Mouse (Mus musculus): ENCODE data around the gene Ahcyl2. TPM values are rescaled to one million over a fixed set of nuclear protein-coding genes. Genes with fewer than 3 reads are reported as not detected.

Ahcyl2 gene
- polyA plus RNA-seq, 1 experiment from 2014 or later = 18.0 TPM

DNA sequence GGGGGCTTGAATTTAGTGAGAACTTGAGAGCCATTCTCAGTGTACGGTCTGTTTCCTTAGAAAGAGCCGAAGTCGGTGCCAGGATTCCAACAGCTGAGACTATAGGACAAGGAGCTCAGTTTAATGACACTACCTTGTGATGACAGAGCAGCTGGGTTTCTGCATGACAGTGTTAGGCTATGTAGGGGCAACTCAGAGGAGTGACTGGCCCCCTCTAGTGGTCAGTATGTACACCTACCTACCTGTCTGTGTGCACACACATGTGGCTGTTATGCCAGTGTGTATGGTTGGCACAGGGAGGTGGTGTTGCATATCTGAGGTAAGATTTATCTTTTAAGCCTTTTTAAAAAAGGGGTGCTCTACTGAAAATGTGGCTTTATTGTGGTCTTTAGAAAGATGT is 92.4 kb downstream of the Ahcyl2 start:
- no peaks in the 10 kb centered on the region for H3K27me3 ChIP-seq (ENCODE audit: control insufficient read depth, insufficient read depth, low read length)
- DNase-seq (peak; percentile 31), ATAC-seq (ENCODE audit: low FRiP score, low TSS enrichment) (no peak)
- 92% methylated on average over 3 of the region's 3 CpGs for WGBS
- H3K27ac ChIP-seq (replicated peaks; ENCODE audit: low read depth, low read length) = no peak overlapping the region
- no peak overlapping the region for H3K9ac ChIP-seq (replicated peaks; ENCODE audit: low read length)
- H3K9me3 ChIP-seq (ENCODE audit: control insufficient read depth, low read length) = no peaks in the 10 kb centered on the region
- no peaks in the 10 kb centered on the region for H3K4me1 ChIP-seq (ENCODE audit: control insufficient read depth, insufficient read depth, low read length)
- no peak overlapping the region for H3K4me3 ChIP-seq (replicated peaks; ENCODE audit: low read depth, low read length)
- H3K4me2 ChIP-seq (ENCODE audit: low read length) = no peak overlapping the region
- H3K36me3 ChIP-seq (ENCODE audit: control insufficient read depth, insufficient read depth, low read length) = no peaks in the 10 kb centered on the region

DNA sequence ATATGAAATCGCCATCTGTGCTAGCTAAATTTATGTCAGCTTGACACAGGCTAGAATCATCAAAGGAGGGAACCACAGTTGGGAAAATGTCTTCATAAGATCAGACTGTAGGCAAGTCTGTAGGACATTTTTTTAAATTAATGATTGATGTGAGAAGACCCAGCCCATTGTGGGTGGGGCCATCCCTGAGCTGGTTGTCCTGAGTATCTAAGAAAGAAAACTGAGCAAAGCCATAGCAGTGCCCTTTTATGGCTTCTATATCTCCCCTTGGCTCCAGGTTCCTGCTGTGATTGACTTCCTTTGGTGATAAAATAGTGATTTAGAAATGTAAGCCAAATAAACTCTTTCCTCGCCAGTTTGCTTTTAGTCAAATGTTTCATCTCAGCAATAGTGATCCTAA is 97.1 kb downstream of the Ahcyl2 start:
- Histone ChIP-seq H3K4me2 (ENCODE audit: low read length) (no peak overlapping the region), H3K4me1 (ENCODE audit: control insufficient read depth, insufficient read depth, low read length) (no peaks in the 10 kb centered on the region), H3K27me3 (ENCODE audit: control insufficient read depth, insufficient read depth, low read length) (no peaks in the 10 kb centered on the region), H3K9ac (replicated peaks; ENCODE audit: low read length) (no peak overlapping the region), H3K9me3 (ENCODE audit: control insufficient read depth, low read length) (no peaks in the 10 kb centered on the region), H3K27ac (replicated peaks; ENCODE audit: low read depth, low read length) (no peak overlapping the region), H3K4me3 (replicated peaks; ENCODE audit: low read depth, low read length) (no peak overlapping the region), H3K36me3 (ENCODE audit: control insufficient read depth, insufficient read depth, low read length) (no peaks in the 10 kb centered on the region)
- no peak for ATAC-seq (ENCODE audit: low FRiP score, low TSS enrichment)
- WGBS = 93% methylated on average over 2 of the region's 2 CpGs
- no peak for DNase-seq

GRCm38 (mm10) chr6:29866935-29867724 is 99.3 kb downstream of the Ahcyl2 start:
- Histone ChIP-seq H3K4me3 (replicated peaks; ENCODE audit: low read depth, low read length) (no peak overlapping the region), H3K9ac (replicated peaks; ENCODE audit: low read length) (no peak overlapping the region), H3K27ac (replicated peaks; ENCODE audit: low read depth, low read length) (no peak overlapping the region), H3K4me2 (ENCODE audit: low read length) (no peak overlapping the region), H3K9me3 (ENCODE audit: control insufficient read depth, low read length) (no peaks in the 10 kb centered on the region), H3K4me1 (ENCODE audit: control insufficient read depth, insufficient read depth, low read length) (no peaks in the 10 kb centered on the region), H3K36me3 (ENCODE audit: control insufficient read depth, insufficient read depth, low read length) (0 out of 2 replicates have a peak, but pooled peaks cover 7% of the 10 kb centered on the region), H3K27me3 (ENCODE audit: control insufficient read depth, insufficient read depth, low read length) (no peaks in the 10 kb centered on the region)
- DNase-seq (no peak), ATAC-seq (ENCODE audit: low FRiP score, low TSS enrichment) (no peak)
- WGBS = 72% methylated on average over 9 of the region's 9 CpGs

DNA sequence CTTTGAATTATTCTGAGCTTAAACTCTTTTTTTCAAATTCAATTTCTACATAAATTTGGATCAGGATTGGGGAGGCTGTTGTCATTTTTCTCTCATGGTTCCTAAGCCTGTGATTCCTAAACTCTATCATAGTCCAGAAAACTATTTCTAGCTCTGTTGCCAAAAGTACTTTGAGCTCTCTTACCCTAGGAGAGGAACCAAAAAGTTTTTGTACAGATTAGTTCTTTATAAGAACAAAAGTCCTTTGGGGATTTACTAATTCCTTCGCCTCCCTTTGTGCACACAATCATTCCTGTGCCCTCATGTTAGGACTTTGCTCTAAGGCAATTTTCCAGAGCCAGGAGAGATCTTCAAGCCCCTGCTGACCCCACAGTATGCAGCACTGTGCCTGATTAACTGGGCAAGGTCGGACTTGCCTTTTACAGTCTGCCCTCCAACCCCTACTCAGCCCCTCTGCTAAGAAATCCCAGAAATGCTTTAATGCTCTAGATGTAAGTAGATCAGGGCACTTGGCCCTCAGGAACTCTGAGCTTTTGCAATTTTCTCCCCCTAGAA is 100.6 kb downstream of the Ahcyl2 start:
- no peak for DNase-seq
- WGBS = 66% methylated on average over 2 of the region's 2 CpGs
- no peaks in the 10 kb centered on the region for H3K4me1 ChIP-seq (ENCODE audit: control insufficient read depth, insufficient read depth, low read length)
- no peak overlapping the region for H3K4me3 ChIP-seq (replicated peaks; ENCODE audit: low read depth, low read length)
- H3K9me3 ChIP-seq (ENCODE audit: control insufficient read depth, low read length) = no peaks in the 10 kb centered on the region
- H3K27me3 ChIP-seq (ENCODE audit: control insufficient read depth, insufficient read depth, low read length) = no peaks in the 10 kb centered on the region
- H3K4me2 ChIP-seq (ENCODE audit: low read length) = no peak overlapping the region
- no peak overlapping the region for H3K27ac ChIP-seq (replicated peaks; ENCODE audit: low read depth, low read length)
- 0 out of 2 replicates have a peak, but pooled peaks cover 7% of the 10 kb centered on the region for H3K36me3 ChIP-seq (ENCODE audit: control insufficient read depth, insufficient read depth, low read length)
- no peak for ATAC-seq (ENCODE audit: low FRiP score, low TSS enrichment)
- no peak overlapping the region for H3K9ac ChIP-seq (replicated peaks; ENCODE audit: low read length)

DNA sequence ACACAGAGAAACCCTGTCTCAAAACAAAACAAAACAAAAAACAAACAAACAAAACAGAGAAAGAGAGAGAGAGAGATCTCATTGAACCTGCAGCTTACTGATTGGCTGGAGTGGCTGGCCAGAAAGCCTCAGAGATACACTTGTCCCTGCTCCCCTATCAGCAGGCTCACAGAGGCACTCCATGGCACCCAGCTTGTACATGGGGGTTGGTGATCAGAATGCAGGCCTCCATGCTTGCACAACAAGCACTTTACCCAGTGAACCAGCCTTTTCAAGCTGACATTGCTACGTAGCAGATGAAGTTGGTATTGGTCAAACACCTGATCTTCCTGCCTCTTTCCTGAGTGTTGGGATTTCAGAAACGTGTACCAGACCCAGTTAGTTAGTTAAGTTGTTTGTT is 105.8 kb downstream of the Ahcyl2 start:
- H3K9me3 ChIP-seq (ENCODE audit: control insufficient read depth, low read length) = no peaks in the 10 kb centered on the region
- no peak overlapping the region for H3K4me2 ChIP-seq (ENCODE audit: low read length)
- no peak overlapping the region for H3K4me3 ChIP-seq (replicated peaks; ENCODE audit: low read depth, low read length)
- ATAC-seq (ENCODE audit: low FRiP score, low TSS enrichment) (no peak), DNase-seq (no peak)
- no peak overlapping the region for H3K27ac ChIP-seq (replicated peaks; ENCODE audit: low read depth, low read length)
- H3K4me1 ChIP-seq (ENCODE audit: control insufficient read depth, insufficient read depth, low read length) = no peaks in the 10 kb centered on the region
- no peaks in the 10 kb centered on the region for H3K27me3 ChIP-seq (ENCODE audit: control insufficient read depth, insufficient read depth, low read length)
- no peak overlapping the region for H3K9ac ChIP-seq (replicated peaks; ENCODE audit: low read length)
- peaks cover 11% of the 10 kb centered on the region; the same call in 1 of the 2 replicates for H3K36me3 ChIP-seq (ENCODE audit: control insufficient read depth, insufficient read depth, low read length)
- WGBS = 79% methylated on average over 2 of the region's 2 CpGs

- WGBS = 89% methylated on average over 5 of the region's 5 CpGs
- no peak overlapping the region for H3K27ac ChIP-seq (replicated peaks; ENCODE audit: low read depth, low read length)
- no peaks in the 10 kb centered on the region for H3K9me3 ChIP-seq (ENCODE audit: control insufficient read depth, low read length)
- H3K4me2 ChIP-seq (ENCODE audit: low read length) = no peak overlapping the region
- ATAC-seq (ENCODE audit: low FRiP score, low TSS enrichment) (no peak), DNase-seq (no peak)
- no peak overlapping the region for H3K4me3 ChIP-seq (replicated peaks; ENCODE audit: low read depth, low read length)
- H3K9ac ChIP-seq (replicated peaks; ENCODE audit: low read length) = no peak overlapping the region
- H3K27me3 ChIP-seq (ENCODE audit: control insufficient read depth, insufficient read depth, low read length) = no peaks in the 10 kb centered on the region
- peaks cover 17% of the 10 kb centered on the region for H3K36me3 ChIP-seq (ENCODE audit: control insufficient read depth, insufficient read depth, low read length)
- no peaks in the 10 kb centered on the region for H3K4me1 ChIP-seq (ENCODE audit: control insufficient read depth, insufficient read depth, low read length)
These were observed 107.8 kb downstream of the Ahcyl2 start for GRCm38 (mm10) chr6:29875576-29875975.

DNA sequence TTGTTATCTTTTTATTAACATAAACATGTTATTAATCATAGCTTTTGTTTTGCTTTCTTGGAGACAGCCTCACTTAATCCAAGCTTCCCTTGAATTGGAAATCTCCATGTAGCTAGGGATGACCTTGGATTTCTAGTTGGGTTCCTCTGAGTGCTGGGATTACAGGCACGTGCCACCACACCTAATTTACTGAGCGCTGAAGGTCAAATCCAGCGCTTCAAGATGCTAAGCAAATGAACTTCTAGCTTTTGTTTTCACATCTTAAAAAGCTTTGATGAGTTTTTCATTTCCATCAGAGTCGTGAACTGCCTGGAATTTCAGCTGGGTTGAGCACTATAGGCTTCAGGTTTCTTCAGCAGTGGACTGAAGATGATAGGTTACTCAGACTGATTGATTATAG is 109.0 kb downstream of the Ahcyl2 start:
- H3K27me3 ChIP-seq (ENCODE audit: control insufficient read depth, insufficient read depth, low read length) = no peaks in the 10 kb centered on the region
- peaks cover 10% of the 10 kb centered on the region for H3K36me3 ChIP-seq (ENCODE audit: control insufficient read depth, insufficient read depth, low read length)
- ATAC-seq (ENCODE audit: low FRiP score, low TSS enrichment) (no peak), DNase-seq (no peak)
- H3K9me3 ChIP-seq (ENCODE audit: control insufficient read depth, low read length) = no peaks in the 10 kb centered on the region
- H3K4me1 ChIP-seq (ENCODE audit: control insufficient read depth, insufficient read depth, low read length) = no peaks in the 10 kb centered on the region
- WGBS = 87% methylated on average over 4 of the region's 4 CpGs
- no peak overlapping the region for H3K4me3 ChIP-seq (replicated peaks; ENCODE audit: low read depth, low read length)
- H3K9ac ChIP-seq (replicated peaks; ENCODE audit: low read length) = no peak overlapping the region
- H3K4me2 ChIP-seq (ENCODE audit: low read length) = no peak overlapping the region
- H3K27ac ChIP-seq (replicated peaks; ENCODE audit: low read depth, low read length) = no peak overlapping the region

GRCm38 (mm10) chr6:29879579-29879978 is 111.8 kb downstream of the Ahcyl2 start:
- Histone ChIP-seq H3K9ac (replicated peaks; ENCODE audit: low read length) (no peak overlapping the region), H3K27me3 (ENCODE audit: control insufficient read depth, insufficient read depth, low read length) (no peaks in the 10 kb centered on the region), H3K4me3 (replicated peaks; ENCODE audit: low read depth, low read length) (no peak overlapping the region), H3K4me1 (ENCODE audit: control insufficient read depth, insufficient read depth, low read length) (no peaks in the 10 kb centered on the region), H3K27ac (replicated peaks; ENCODE audit: low read depth, low read length) (no peak overlapping the region), H3K4me2 (ENCODE audit: low read length) (no peak overlapping the region), H3K36me3 (ENCODE audit: control insufficient read depth, insufficient read depth, low read length) (peaks cover 15% of the 10 kb centered on the region), H3K9me3 (ENCODE audit: control insufficient read depth, low read length) (no peaks in the 10 kb centered on the region)
- no peak for DNase-seq
- ATAC-seq (ENCODE audit: low FRiP score, low TSS enrichment) = no peak

GRCm38 (mm10) chr6:29880796-29881195 is 113.0 kb downstream of the Ahcyl2 start:
- Histone ChIP-seq H3K4me3 (replicated peaks; ENCODE audit: low read depth, low read length) (no peak overlapping the region), H3K27me3 (ENCODE audit: control insufficient read depth, insufficient read depth, low read length) (no peaks in the 10 kb centered on the region), H3K27ac (replicated peaks; ENCODE audit: low read depth, low read length) (no peak overlapping the region), H3K4me1 (ENCODE audit: control insufficient read depth, insufficient read depth, low read length) (no peaks in the 10 kb centered on the region), H3K9me3 (ENCODE audit: control insufficient read depth, low read length) (no peaks in the 10 kb centered on the region), H3K4me2 (ENCODE audit: low read length) (no peak overlapping the region), H3K36me3 (ENCODE audit: control insufficient read depth, insufficient read depth, low read length) (peaks cover 15% of the 10 kb centered on the region), H3K9ac (replicated peaks; ENCODE audit: low read length) (no peak overlapping the region)
- WGBS = 92% methylated on average over 3 of the region's 3 CpGs
- ATAC-seq (ENCODE audit: low FRiP score, low TSS enrichment) (no peak), DNase-seq (no peak)
